Comparison of ENCODE assay signal across 10 mouse cellular contexts in the genomic region with DNA sequence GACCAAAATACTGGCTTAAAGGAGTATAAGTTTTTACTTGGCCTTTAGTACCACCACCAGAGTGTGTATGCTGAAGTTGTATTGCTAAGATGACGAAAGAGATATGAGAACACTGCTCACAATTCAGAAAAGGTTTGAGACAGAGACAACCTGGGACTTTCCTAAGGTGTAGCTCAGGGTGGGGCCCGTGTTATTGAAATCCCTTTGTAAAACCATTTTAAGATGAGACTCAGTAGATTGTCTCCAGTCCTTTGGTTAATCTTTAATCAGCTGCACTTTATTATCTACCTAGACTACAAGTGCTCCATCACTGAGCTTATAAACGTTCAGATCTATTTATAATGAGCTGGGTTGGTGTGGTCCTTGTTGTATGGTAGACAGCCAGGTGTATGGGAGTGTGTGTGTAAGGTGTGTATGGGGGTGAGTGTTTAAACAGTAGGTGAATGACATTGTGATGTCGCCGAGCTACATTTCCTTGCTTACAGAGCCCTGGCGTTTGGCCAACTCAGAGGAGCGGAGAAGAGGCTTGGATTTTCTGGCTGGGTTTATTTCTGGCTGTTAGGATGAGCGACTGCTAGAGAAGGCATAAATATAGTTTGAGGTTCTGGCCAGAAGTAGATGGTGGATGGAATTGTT. TPM values are rescaled to one million over a fixed set of nuclear protein-coding genes. Genes with fewer than 3 reads are reported as not detected.
DNase-seq lines count a peak whose midpoint lies in the region; ATAC-seq and TF ChIP-seq lines count a peak whose summit lies in the region.
"Had no signal": no experiment of that assay in that cellular context is flagged by ENCODE, and none has a peak within 500 bp of the region (broad histone marks: within the 10 kb centered on the region; RNA-seq: fewer than 3 reads in every experiment).

No protein-coding gene starts in this region.

- no peaks in the 10 kb centered on the region for H3K4me1 ChIP-seq in forebrain, postnatal 0 days (ENCODE audit: insufficient read depth)
- peaks cover 8% of the 10 kb centered on the region; the same call in 1 of the 2 replicates for H3K4me1 ChIP-seq in forebrain, embryonic 16.5 days (replicated peaks; ENCODE audit: control insufficient read depth, insufficient read depth, low read length)
- peaks cover 3% of the 10 kb centered on the region for H3K4me1 ChIP-seq in lung, embryonic 14.5 days (ENCODE audit: insufficient read depth)
- H3K4me1 ChIP-seq in lung, adult 2 months (ENCODE audit: control insufficient read depth, insufficient read depth, low read length), result peaks cover 36% of the 10 kb centered on the region
- no peaks in the 10 kb centered on the region for H3K4me1 ChIP-seq in forebrain, embryonic 11.5 days (replicated peaks; ENCODE audit: control insufficient read depth, insufficient read depth, low read length)

- DNase-seq in forebrain, postnatal 0 days, result peak; percentile 58
- DNase-seq in lung, embryonic 14.5 days, result peak; percentile 82
- no peak for DNase-seq in lung, adult 2 months
- peak; percentile 61 to 63 for DNase-seq in heart, postnatal 14 days
- DNase-seq in lung, postnatal 14 days, result peak; percentile 59
- no peak for DNase-seq in layer of hippocampus, adult 9-11 months
- DNase-seq in forebrain, embryonic 11.5 days (ENCODE audit: low spot score), result no peak
- DNase-seq: adrenal gland, adult 8-10 months had no signal

- no peak overlapping the region for H3K9ac ChIP-seq in forebrain, postnatal 0 days
- H3K9ac ChIP-seq in forebrain, embryonic 16.5 days (replicated peaks; ENCODE audit: low read depth, low read length), result no peak overlapping the region
- H3K9ac ChIP-seq in lung, embryonic 14.5 days, result no peak overlapping the region
- no peak overlapping the region for H3K9ac ChIP-seq in forebrain, embryonic 11.5 days (ENCODE audit: low read length)

- H3K4me3 ChIP-seq in forebrain, postnatal 0 days (ENCODE audit: low read depth, low read length), result no peak overlapping the region
- H3K4me3 ChIP-seq in forebrain, embryonic 16.5 days (replicated peaks; ENCODE audit: low read length), result no peak overlapping the region
- H3K4me3 ChIP-seq in lung, embryonic 14.5 days (ENCODE audit: low read depth, low read length), result no peak overlapping the region
- no peak overlapping the region for H3K4me3 ChIP-seq in lung, adult 2 months (replicated peaks; ENCODE audit: extremely low read depth, low read depth, low read length)
- H3K4me3 ChIP-seq in forebrain, embryonic 11.5 days (ENCODE audit: low read depth, low read length), result no peak overlapping the region
- H3K4me3 ChIP-seq: hindbrain, embryonic 10.5 days had no signal

- no peaks in the 10 kb centered on the region for H3K36me3 ChIP-seq in forebrain, postnatal 0 days (ENCODE audit: insufficient read depth)
- no peaks in the 10 kb centered on the region for H3K36me3 ChIP-seq in forebrain, embryonic 16.5 days (ENCODE audit: control insufficient read depth, insufficient read depth)
- H3K36me3 ChIP-seq in lung, embryonic 14.5 days (ENCODE audit: insufficient read depth), result no peaks in the 10 kb centered on the region
- no peaks in the 10 kb centered on the region for H3K36me3 ChIP-seq in forebrain, embryonic 11.5 days (ENCODE audit: control insufficient read depth, insufficient read depth, low read length)

- no peak for ATAC-seq in forebrain, postnatal 0 days
- no peak for ATAC-seq in forebrain, embryonic 16.5 days
- peak; percentile 28; the same call in 1 of the 2 replicates for ATAC-seq in lung, embryonic 14.5 days (ENCODE audit: insufficient read depth)
- ATAC-seq in forebrain, embryonic 11.5 days (replicated peaks; ENCODE audit: low FRiP score), result no peak

- no peak overlapping the region for H3K4me2 ChIP-seq in forebrain, postnatal 0 days (ENCODE audit: low read depth)
- no peak overlapping the region for H3K4me2 ChIP-seq in forebrain, embryonic 16.5 days (ENCODE audit: low read length)
- H3K4me2 ChIP-seq in lung, embryonic 14.5 days, result no peak overlapping the region
- no peak overlapping the region for H3K4me2 ChIP-seq in forebrain, embryonic 11.5 days (ENCODE audit: low read depth, low read length, severe bottlenecking)

- no peak for TF ChIP-seq CTCF in forebrain, postnatal 0 days (IDR thresholded peaks at IDR 0.05; ENCODE audit: low read depth)
- no peak for TF ChIP-seq CTCF in lung, embryonic 14.5 days (IDR thresholded peaks at IDR 0.05; ENCODE audit: low read depth)
- no peak for TF ChIP-seq CTCF in lung, adult 2 months (IDR thresholded peaks at IDR 0.05; ENCODE audit: insufficient read depth, low read length)

- H3K9me3 ChIP-seq in forebrain, postnatal 0 days (ENCODE audit: low read length), result no peaks in the 10 kb centered on the region
- H3K9me3 ChIP-seq in forebrain, embryonic 16.5 days (ENCODE audit: control insufficient read depth, low read length), result no peaks in the 10 kb centered on the region
- H3K9me3 ChIP-seq in lung, embryonic 14.5 days (ENCODE audit: low read depth, low read length), result no peaks in the 10 kb centered on the region
- H3K9me3 ChIP-seq in forebrain, embryonic 11.5 days (ENCODE audit: control insufficient read depth, low read length), result no peaks in the 10 kb centered on the region
- H3K9me3 ChIP-seq: hindbrain, embryonic 10.5 days had no signal

- WGBS in forebrain, postnatal 0 days, result 58% methylated on average over 8 of the region's 8 CpGs
- 67% methylated on average over 8 of the region's 8 CpGs for WGBS in forebrain, embryonic 16.5 days
- WGBS in lung, embryonic 14.5 days, result 31% methylated on average over 8 of the region's 8 CpGs
- WGBS in lung, adult 2 months, result 33% methylated on average over 8 of the region's 8 CpGs
- WGBS in forebrain, embryonic 11.5 days, result 89% methylated on average over 8 of the region's 8 CpGs

- H3K27ac ChIP-seq in forebrain, postnatal 0 days (ENCODE audit: low read depth, low read length), result no peak overlapping the region
- H3K27ac ChIP-seq in forebrain, embryonic 16.5 days (ENCODE audit: low read length), result no peak overlapping the region
- H3K27ac ChIP-seq in lung, embryonic 14.5 days (ENCODE audit: low read depth), result no peak overlapping the region
- H3K27ac ChIP-seq in forebrain, embryonic 11.5 days (ENCODE audit: low read depth, low read length), result no peak overlapping the region
- H3K27ac ChIP-seq: hindbrain, embryonic 10.5 days had no signal

- H3K27me3 ChIP-seq in forebrain, postnatal 0 days (ENCODE audit: insufficient read depth, low read length), result no peaks in the 10 kb centered on the region
- no peaks in the 10 kb centered on the region for H3K27me3 ChIP-seq in forebrain, embryonic 16.5 days (replicated peaks; ENCODE audit: control insufficient read depth, insufficient read depth, low read length)
- no peaks in the 10 kb centered on the region for H3K27me3 ChIP-seq in lung, embryonic 14.5 days (ENCODE audit: insufficient read depth, low read length)
- H3K27me3 ChIP-seq in forebrain, embryonic 11.5 days (ENCODE audit: control insufficient read depth, insufficient read depth, low read length), result no peaks in the 10 kb centered on the region

- no peak for TF ChIP-seq POLR2A in lung, adult 2 months (IDR thresholded peaks at IDR 0.05; ENCODE audit: borderline replicate concordance, extremely low read depth, low read depth, low read length)

- intact Hi-C loops in heart, postnatal 14 days (cut with DNase I), result no loop called here

RNA-seq across cellular contexts. Expression of a gene that starts 21.1 kb away (rescaled TPM):
- 55.9 and 88.9 TPM in 2 replicates for total RNA-seq in forebrain, postnatal 0 days (2014; rRNA removed)
- polyA plus RNA-seq in forebrain, postnatal 0 days (2015; fragmentation: Nextera tagmentation; extraction: Ambion mirVana), result 7.1 and 14.1 TPM in 2 replicates
- 7.8 and 9.9 TPM in 2 replicates for polyA plus RNA-seq in forebrain, embryonic 16.5 days (2015; fragmentation: Nextera tagmentation; extraction: Ambion mirVana)
- polyA plus RNA-seq in lung, embryonic 14.5 days (2014; fragmentation: Nextera tagmentation; extraction: Ambion mirVana), result 3.1 and 5.7 TPM in 2 replicates
- polyA plus RNA-seq in lung, adult 2 months (2012; rRNA removed), result 95.7 and 119 TPM in 2 replicates
- total RNA-seq in heart, postnatal 14 days (2021), result 10 to 100 TPM; 44.9 to 45.3 TPM
- 2.7 and 3.7 TPM in 2 replicates for polyA plus RNA-seq in forebrain, embryonic 11.5 days (2014; fragmentation: Nextera tagmentation; extraction: Ambion mirVana)

Comparison
In these comparisons a context has a peak if more than half of its experiments do, and no peak if none do; other contexts are left out.
1. DNase-seq: peak in forebrain, postnatal 0 days (single experiment), lung, embryonic 14.5 days (single experiment), heart, postnatal 14 days (2 of 2) and lung, postnatal 14 days (single experiment); none in lung, adult 2 months (single experiment), layer of hippocampus, adult 9-11 months (single experiment) and forebrain, embryonic 11.5 days (single experiment).